Mouse (Mus musculus) liver, adult 2 months (tissue): Measurements from ENCODE around the gene Jmjd7. TPM values are rescaled to one million over a fixed set of nuclear protein-coding genes. Genes with fewer than 3 reads are reported as not detected.

ENCODE experiments used
- DNase-seq: peaks from one replicate; pipeline ENCODE4 v3.0.0-alpha.2; 2011; ENCODE audit warnings: low read depth, low spot score; ENCODE audit errors: extremely low read depth
- H3K27ac ChIP-seq: fragments of 200-500 bp; replicated peaks from 2 replicates; pipeline ENCODE4 v1.5.1; 2012; ENCODE audit warnings: low read depth, mild to moderate bottlenecking, control low read depth, inconsistent platforms, low read length; ENCODE audit not compliant: insufficient read depth
- H3K27me3 ChIP-seq: fragments of 200-500 bp; 2 replicates; pipeline ENCODE4 v1.6.1; 2012; ENCODE audit warnings: mild to moderate bottlenecking, moderate library complexity, low read length, inconsistent platforms; ENCODE audit not compliant: control insufficient read depth, insufficient read depth
- H3K36me3 ChIP-seq: fragments of 200-500 bp; 2 replicates; pipeline ENCODE4 v1.6.1; 2012; ENCODE audit warnings: low read length, inconsistent platforms; ENCODE audit not compliant: control insufficient read depth, insufficient read depth
- H3K4me1 ChIP-seq: fragments of 200-500 bp; 2 replicates; pipeline ENCODE4 v1.6.1; 2011; ENCODE audit warnings: low read length; ENCODE audit not compliant: control insufficient read depth, insufficient read depth
- H3K4me3 ChIP-seq: fragments of 200-500 bp; 2 replicates; pipeline ENCODE4 v1.5.1; 2011; ENCODE audit warnings: low read depth, mild to moderate bottlenecking, control low read depth, low read length, moderate library complexity; ENCODE audit not compliant: insufficient read depth
- H3K79me2 ChIP-seq: fragments of 200-500 bp; 2 replicates; pipeline ENCODE4 v1.6.1; 2012; ENCODE audit warnings: inconsistent platforms, mild to moderate bottlenecking, low read length, moderate library complexity; ENCODE audit not compliant: control insufficient read depth, insufficient read depth
- H3K9ac ChIP-seq: fragments of 200-500 bp; 2 replicates; pipeline ENCODE4 v1.6.1; 2012; ENCODE audit warnings: low read depth, mild to moderate bottlenecking, control low read depth, inconsistent platforms, low read length
- CTCF ChIP-seq: fragments of 200-500 bp; IDR thresholded peaks from 2 replicates; pipeline ENCODE4 v1.5.1; 2011; ENCODE audit warnings: low read depth, low read length, control low read depth
- POLR2A ChIP-seq: fragments of 200-500 bp; IDR thresholded peaks from 2 replicates; pipeline ENCODE4 v1.6.1; 2011; ENCODE audit warnings: low read length, control low read depth; ENCODE audit not compliant: insufficient read depth; ENCODE audit errors: extremely low read depth
- WGBS: fragments of 180-500 bp; shearing (Covaris S2); methylation state at CpG from one replicate; pipeline ENCODE4 v1.1.7; 2018; 5-methylcytosine and 5-hydroxymethylcytosine counted together
- polyA plus RNA-seq: library from polyadenylated mRNA; depleted of rRNA; stranded (reverse); fragments of >200 nt; gene quantifications from 2 replicates; pipeline ENCODE4 v1.2.3, GENCODE M21; 2012
- total RNA-seq: library from RNA; depleted of rRNA; stranded (reverse); fragments of >200 nt; gene quantifications from 2 replicates; pipeline ENCODE4 v1.2.3, GENCODE M21; 2014

Gene Jmjd7
- total and polyA plus RNA-seq, 2 experiments, result 1.7 to 4.6 TPM

DNA sequence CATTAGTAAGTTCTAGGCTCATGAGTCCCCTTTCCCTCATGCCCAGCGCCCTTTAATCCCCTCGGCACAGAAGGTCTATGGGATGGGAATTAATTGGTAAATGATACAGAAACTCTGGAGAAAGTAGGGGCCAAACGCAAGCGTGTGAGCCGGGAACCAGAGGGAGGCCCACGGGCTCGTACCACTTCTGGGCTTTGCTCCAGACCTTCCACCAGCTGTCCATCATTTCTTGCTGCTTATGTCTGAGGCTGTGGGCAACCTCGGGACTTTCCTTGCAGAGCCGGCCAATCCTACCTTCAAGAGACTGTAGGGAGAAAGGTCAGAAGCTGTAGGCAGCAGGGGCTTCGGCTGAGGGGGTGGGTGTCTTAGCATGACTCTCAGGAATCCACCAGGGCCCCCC is 28.6 kb downstream of the Jmjd7 start:
- Histone ChIP-seq H3K4me3 (no peak overlapping the region), H3K79me2 (no peaks in the 10 kb centered on the region), H3K9ac (no peak overlapping the region), H3K27me3 (no peaks in the 10 kb centered on the region), H3K27ac (no peak overlapping the region), H3K4me1 (peaks cover 5% of the 10 kb centered on the region), H3K36me3 (no peaks in the 10 kb centered on the region)
- DNase-seq, result no peak
- 95% methylated on average over 10 of the region's 10 CpGs for WGBS
- TF ChIP-seq CTCF (no peak), POLR2A (no peak)

DNA sequence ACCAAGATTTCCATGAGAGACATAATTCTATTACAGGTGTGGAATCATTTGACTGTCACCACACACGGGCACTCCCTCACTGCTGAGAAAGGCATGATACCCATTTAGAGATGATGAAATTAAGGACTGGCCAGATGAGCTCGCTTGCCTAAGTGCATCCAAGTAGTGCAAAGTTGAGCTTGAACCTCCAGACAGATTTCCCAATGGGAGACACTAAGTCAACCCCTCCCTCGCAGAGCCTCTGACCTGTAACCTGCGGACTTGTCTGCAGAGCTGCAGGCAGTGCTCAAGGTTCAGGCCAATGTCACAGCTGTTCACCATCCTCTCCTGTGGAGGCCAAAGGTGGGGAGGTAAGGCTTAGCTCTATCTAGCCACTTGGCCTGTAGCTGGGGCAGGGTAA is 31.5 kb downstream of the Jmjd7 start:
- Histone ChIP-seq H3K27me3 (no peaks in the 10 kb centered on the region), H3K36me3 (no peaks in the 10 kb centered on the region), H3K27ac (no peak overlapping the region; the same call in 1 of the 2 replicates), H3K4me1 (peaks cover 5% of the 10 kb centered on the region), H3K4me3 (no peak overlapping the region), H3K9ac (no peak overlapping the region), H3K79me2 (no peaks in the 10 kb centered on the region)
- 13% methylated on average over 4 of the region's 4 CpGs for WGBS
- no peak for TF ChIP-seq POLR2A
- no peak for TF ChIP-seq CTCF
- peak; percentile 99 for DNase-seq

DNA sequence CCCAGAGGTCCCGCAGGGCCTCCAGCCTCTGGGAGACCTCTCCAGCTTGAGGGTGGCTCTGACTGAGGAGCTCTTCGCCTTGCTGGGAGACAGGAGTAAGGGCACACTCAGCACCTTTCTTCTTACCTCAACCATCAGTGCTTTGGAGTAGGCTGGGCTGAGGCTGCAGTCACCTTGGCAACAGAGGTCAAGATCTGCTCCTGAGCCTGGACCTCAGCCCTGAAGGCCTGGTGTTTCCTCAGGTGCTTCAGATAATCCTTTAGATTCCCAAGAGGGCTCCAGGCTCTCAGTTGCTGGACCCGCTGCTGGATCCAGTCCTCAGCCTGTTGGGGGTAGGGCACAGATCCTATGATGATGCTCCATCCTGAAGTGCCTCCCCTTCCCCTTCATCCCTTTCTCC is 32.2 kb downstream of the Jmjd7 start:
- DNase-seq, result no peak
- no peak for TF ChIP-seq POLR2A
- no peak for TF ChIP-seq CTCF

DNA sequence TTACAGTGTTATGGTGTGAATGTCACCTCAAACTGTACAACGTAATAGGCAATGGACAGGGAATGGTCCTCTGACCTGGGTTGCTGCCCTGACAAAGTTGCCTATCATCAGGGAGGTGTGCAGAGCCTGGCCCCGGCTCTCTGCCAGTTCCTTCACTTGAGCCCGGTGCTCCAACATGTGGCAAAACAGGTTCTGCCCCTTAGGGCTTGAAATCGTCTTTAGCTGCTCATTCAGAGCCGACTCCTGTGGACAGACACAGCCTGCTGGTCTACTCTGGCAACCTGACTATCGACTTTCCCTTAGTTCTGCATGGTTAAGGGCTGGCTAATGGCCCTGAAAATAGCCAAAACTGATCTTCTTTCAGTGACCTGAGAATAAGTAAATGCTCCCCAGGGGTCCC is 32.9 kb downstream of the Jmjd7 start:
- H3K9ac ChIP-seq, result no peak overlapping the region
- H3K79me2 ChIP-seq, result no peaks in the 10 kb centered on the region
- DNase-seq, result no peak
- 74% methylated on average over 6 of the region's 6 CpGs for WGBS
- H3K4me1 ChIP-seq, result peaks cover 5% of the 10 kb centered on the region
- H3K36me3 ChIP-seq, result no peaks in the 10 kb centered on the region
- H3K27me3 ChIP-seq, result no peaks in the 10 kb centered on the region
- H3K27ac ChIP-seq, result no peak overlapping the region
- H3K4me3 ChIP-seq, result no peak overlapping the region
- no peak for TF ChIP-seq POLR2A
- no peak for TF ChIP-seq CTCF

More for the DNA sequence above, 32.2 kb downstream of the Jmjd7 start:
- Histone ChIP-seq H3K36me3 (no peaks in the 10 kb centered on the region), H3K9ac (no peak overlapping the region), H3K79me2 (no peaks in the 10 kb centered on the region), H3K4me3 (no peak overlapping the region), H3K27me3 (no peaks in the 10 kb centered on the region), H3K27ac (no peak overlapping the region), H3K4me1 (peaks cover 5% of the 10 kb centered on the region)
- 85% methylated on average over 3 of the region's 3 CpGs for WGBS

DNA sequence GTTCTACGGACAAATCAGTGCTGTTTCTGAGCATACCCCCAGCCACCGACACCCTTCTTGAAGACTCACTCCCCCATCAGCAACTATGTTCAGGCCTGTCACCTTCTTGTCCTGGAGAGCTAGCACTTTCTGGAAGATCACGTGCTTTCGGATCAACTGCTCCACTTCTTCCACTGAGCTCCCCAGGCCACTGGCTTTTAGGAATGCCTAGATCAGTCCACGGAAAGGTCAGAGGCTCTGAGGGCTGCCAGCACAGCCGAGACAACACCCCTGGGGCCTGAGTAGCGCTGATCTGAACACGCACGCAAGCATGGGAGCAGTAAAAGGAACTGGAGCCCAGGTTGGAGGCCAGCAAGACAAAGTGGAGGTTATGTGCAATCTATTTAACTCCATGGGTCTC is 33.4 kb downstream of the Jmjd7 start:
- H3K79me2 ChIP-seq, result no peaks in the 10 kb centered on the region
- TF ChIP-seq CTCF (no peak), POLR2A (no peak)
- DNase-seq, result no peak
- H3K4me3 ChIP-seq, result no peak overlapping the region
- WGBS, result 89% methylated on average over 9 of the region's 9 CpGs
- no peak overlapping the region for H3K9ac ChIP-seq
- no peak overlapping the region for H3K27ac ChIP-seq
- H3K27me3 ChIP-seq, result no peaks in the 10 kb centered on the region
- H3K4me1 ChIP-seq, result peaks cover 5% of the 10 kb centered on the region
- H3K36me3 ChIP-seq, result no peaks in the 10 kb centered on the region

DNA sequence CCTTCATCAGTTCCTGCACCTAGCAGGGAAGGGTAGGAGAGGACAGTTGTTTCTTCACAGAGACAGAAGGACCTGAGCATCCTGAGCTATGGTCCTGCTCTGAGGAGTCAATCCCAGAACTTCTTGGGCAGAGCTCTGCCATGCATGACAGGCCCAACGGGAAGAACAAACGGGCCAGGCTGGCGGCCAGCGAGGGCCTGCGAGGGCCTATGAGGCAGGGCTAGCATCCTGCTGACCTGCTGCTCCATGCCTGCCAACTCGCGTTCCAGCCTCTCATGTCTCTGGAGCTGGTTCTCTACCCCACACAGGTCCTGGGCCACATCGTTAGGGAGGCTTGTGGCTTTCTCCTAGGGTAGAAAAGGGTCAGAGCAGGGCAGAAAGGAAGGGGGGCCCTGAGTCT is 35.0 kb downstream of the Jmjd7 start:
- Histone ChIP-seq H3K27ac (no peak overlapping the region), H3K27me3 (no peaks in the 10 kb centered on the region), H3K4me3 (no peak overlapping the region), H3K36me3 (no peaks in the 10 kb centered on the region), H3K4me1 (peaks cover 5% of the 10 kb centered on the region), H3K79me2 (no peaks in the 10 kb centered on the region), H3K9ac (no peak overlapping the region)
- 91% methylated on average over 8 of the region's 8 CpGs for WGBS
- no peak for DNase-seq
- TF ChIP-seq POLR2A (no peak), CTCF (no peak)
